ENCODE assay signal across 16 mouse cellular contexts in genomic region chr6:128058570-128058969, GRCm38 (mm10).
DNase-seq lines count a peak whose midpoint lies in the region; ATAC-seq lines count a peak whose summit lies in the region.
"Had no signal": no experiment of that assay in that cellular context is flagged by ENCODE, and none has a peak within 500 bp of the region (broad histone marks: within the 10 kb centered on the region; RNA-seq: fewer than 3 reads in every experiment).

No protein-coding gene starts in this region.

- no peak overlapping the region for H3K4me2 ChIP-seq in neural tube, embryonic 11.5 days (ENCODE audit: low read depth)
- H3K4me2 ChIP-seq in forebrain, embryonic 13.5 days = no peak overlapping the region; the same call in 1 of the 2 replicates
- H3K4me2 ChIP-seq in neural tube, embryonic 15.5 days = peak overlapping the region; percentile 23
- H3K4me2 ChIP-seq: liver, embryonic 13.5 days had no signal

- no peak for ATAC-seq in neural tube, embryonic 11.5 days (ENCODE audit: insufficient read depth, low FRiP score, low TSS enrichment)
- no peak for ATAC-seq in forebrain, embryonic 13.5 days
- peak; percentile 81 for ATAC-seq in neural tube, embryonic 15.5 days (ENCODE audit: low FRiP score)
- ATAC-seq: activated CD4-positive, CD25-positive, alpha-beta regulatory T cell, adult 4 months; inflammation-experienced regulatory T-cells, adult 6 months had no signal

- H3K9ac ChIP-seq in neural tube, embryonic 11.5 days (ENCODE audit: low read length) = no peak overlapping the region
- no peak overlapping the region for H3K9ac ChIP-seq in forebrain, embryonic 13.5 days
- H3K9ac ChIP-seq in neural tube, embryonic 15.5 days (replicated peaks) = 0 out of 2 replicates have a peak overlapping the region, but pooled peaks have one; percentile 17
- H3K9ac ChIP-seq: liver, embryonic 13.5 days had no signal

- no peaks in the 10 kb centered on the region for H3K36me3 ChIP-seq in neural tube, embryonic 11.5 days (ENCODE audit: control insufficient read depth, insufficient read depth, low read length)
- no peaks in the 10 kb centered on the region for H3K36me3 ChIP-seq in forebrain, embryonic 13.5 days (ENCODE audit: poor library complexity, severe bottlenecking)
- H3K36me3 ChIP-seq in limb, embryonic 10.5 days = peaks cover 9% of the 10 kb centered on the region; the same call in 1 of the 2 replicates
- H3K36me3 ChIP-seq in neural tube, embryonic 15.5 days = no peaks in the 10 kb centered on the region
- H3K36me3 ChIP-seq: liver, embryonic 13.5 days had no signal

- peak; percentile 53 for DNase-seq in neural tube, embryonic 11.5 days (ENCODE audit: low spot score)
- no peak for DNase-seq in neural tube, embryonic 10.5 days (ENCODE audit: extremely low spot score, low spot score)
- DNase-seq in limb, embryonic 10.5 days (ENCODE audit: low spot score) = no peak
- DNase-seq in lung, postnatal 25 days (ENCODE audit: low spot score) = no peak
- no peak for DNase-seq in spleen, postnatal 10 days (ENCODE audit: low spot score in 2 of 2)
- DNase-seq in testis, postnatal 10 days (ENCODE audit: low spot score) = no peak
- DNase-seq: gastrocnemius, postnatal 14 days; kidney, postnatal 10 days; liver, embryonic 13.5 days; lung, postnatal 10 days; spleen, adult 18-20 months had no signal

- no peak overlapping the region; the same call in 1 of the 2 replicates for H3K27ac ChIP-seq in neural tube, embryonic 11.5 days (ENCODE audit: low read depth, low read length)
- peak overlapping the region; percentile 44 for H3K27ac ChIP-seq in forebrain, embryonic 13.5 days
- peak overlapping the region; percentile 2; the same call in 1 of the 2 replicates for H3K27ac ChIP-seq in limb, embryonic 10.5 days
- peak overlapping the region; percentile 58; the same call in 1 of the 2 replicates for H3K27ac ChIP-seq in neural tube, embryonic 15.5 days (replicated peaks)
- H3K27ac ChIP-seq: liver, embryonic 13.5 days had no signal

- no peaks in the 10 kb centered on the region for H3K9me3 ChIP-seq in neural tube, embryonic 11.5 days (ENCODE audit: control insufficient read depth, low read length)
- no peaks in the 10 kb centered on the region for H3K9me3 ChIP-seq in forebrain, embryonic 13.5 days (replicated peaks)
- H3K9me3 ChIP-seq in limb, embryonic 10.5 days (replicated peaks) = no peaks in the 10 kb centered on the region
- no peaks in the 10 kb centered on the region; the same call in 1 of the 2 replicates for H3K9me3 ChIP-seq in neural tube, embryonic 15.5 days (replicated peaks)
- H3K9me3 ChIP-seq: liver, embryonic 13.5 days had no signal

- H3K27me3 ChIP-seq in neural tube, embryonic 11.5 days (ENCODE audit: control insufficient read depth, insufficient read depth, low read length) = no peaks in the 10 kb centered on the region
- H3K27me3 ChIP-seq in forebrain, embryonic 13.5 days = no peaks in the 10 kb centered on the region
- no peaks in the 10 kb centered on the region; the same call in 1 of the 2 replicates for H3K27me3 ChIP-seq in limb, embryonic 10.5 days (ENCODE audit: low read depth, poor library complexity, severe bottlenecking)
- no peaks in the 10 kb centered on the region for H3K27me3 ChIP-seq in neural tube, embryonic 15.5 days (replicated peaks)
- H3K27me3 ChIP-seq: liver, embryonic 13.5 days had no signal

- peaks cover 7% of the 10 kb centered on the region; the same call in 1 of the 2 replicates for H3K4me1 ChIP-seq in neural tube, embryonic 11.5 days (ENCODE audit: control insufficient read depth, insufficient read depth, low read length)
- H3K4me1 ChIP-seq in forebrain, embryonic 13.5 days = peaks cover 12% of the 10 kb centered on the region
- H3K4me1 ChIP-seq in limb, embryonic 10.5 days = peaks cover 44% of the 10 kb centered on the region
- peaks cover 15% of the 10 kb centered on the region for H3K4me1 ChIP-seq in neural tube, embryonic 15.5 days
- H3K4me1 ChIP-seq: liver, embryonic 13.5 days had no signal

- WGBS in neural tube, embryonic 11.5 days = 15% methylated on average over 9 of the region's 9 CpGs
- 33% methylated on average over 9 of the region's 9 CpGs for WGBS in forebrain, embryonic 13.5 days
- 22% methylated on average over 9 of the region's 9 CpGs for WGBS in limb, embryonic 10.5 days
- WGBS in neural tube, embryonic 15.5 days = 23% methylated on average over 9 of the region's 9 CpGs

- H3K4me3 ChIP-seq in neural tube, embryonic 11.5 days (ENCODE audit: low read depth, low read length) = no peak overlapping the region
- no peak overlapping the region for H3K4me3 ChIP-seq in forebrain, embryonic 13.5 days
- H3K4me3 ChIP-seq in limb, embryonic 10.5 days = no peak overlapping the region
- H3K4me3 ChIP-seq in neural tube, embryonic 15.5 days (replicated peaks) = no peak overlapping the region
- H3K4me3 ChIP-seq: erythroblast, embryonic 14.5 days; liver, embryonic 13.5 days had no signal
